Mouse (Mus musculus) heart, postnatal 10 days (tissue): ENCODE measurements around the gene Cyp2w1. TPM values are rescaled to one million over a fixed set of nuclear protein-coding genes. Genes with fewer than 3 reads are reported as not detected.

Experiments
- DNase-seq, 2 experiments: peaks; one replicate each; pipeline ENCODE4 v3.0.0; 2021
- intact Hi-C: fragments of 180-260 bp; cut with DNase I; formaldehyde crosslinking; loops from one replicate; pipeline ENCODE4 v1.15.1; 2025
- total RNA-seq, 2 experiments: library from RNA; stranded (reverse); gene quantifications; 2 replicates each; pipeline ENCODE4 v1.2.3; 2021

Gene Cyp2w1
- not detected for total RNA-seq

DNA sequence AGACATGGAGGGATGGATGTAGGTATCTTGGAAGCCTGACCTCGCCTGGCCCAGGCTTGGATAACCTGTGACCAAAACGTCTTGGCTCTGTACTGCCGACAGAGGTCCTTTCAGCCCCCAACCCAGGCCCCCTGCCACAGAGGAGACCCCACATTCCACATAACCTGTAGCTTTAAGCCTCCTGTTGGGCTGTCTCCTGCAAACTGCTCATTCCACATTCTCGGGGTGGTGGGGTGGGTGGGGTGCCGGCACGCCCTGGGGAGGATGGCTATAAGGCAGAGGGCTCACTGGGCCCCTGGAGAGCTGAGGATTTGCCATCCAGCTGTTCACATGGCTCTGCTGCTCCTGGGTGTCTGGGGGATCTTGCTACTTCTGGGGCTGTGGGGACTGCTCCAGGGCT is at the start of gene Cyp2w1:
Cyp2w1 (plus strand) TSS at position 301 of the 400 bp plus-strand sequence.
- DNase-seq, result no peak
- intact Hi-C loops, result loop anchor here (10.0 kb wide), 1 partner anchor 312 kb away; no protein-coding TSS in a partner anchor

GRCm38 (mm10) chr5:139303646-139304061 is 48.8 kb upstream of the Cyp2w1 start:
- intact Hi-C loops, result no loop called here
- DNase-seq, result no peak

- intact Hi-C loops, result no loop called here
- no peak for DNase-seq
These were observed 42.5 kb upstream of the Cyp2w1 start for GRCm38 (mm10) chr5:139309946-139310345.

DNA sequence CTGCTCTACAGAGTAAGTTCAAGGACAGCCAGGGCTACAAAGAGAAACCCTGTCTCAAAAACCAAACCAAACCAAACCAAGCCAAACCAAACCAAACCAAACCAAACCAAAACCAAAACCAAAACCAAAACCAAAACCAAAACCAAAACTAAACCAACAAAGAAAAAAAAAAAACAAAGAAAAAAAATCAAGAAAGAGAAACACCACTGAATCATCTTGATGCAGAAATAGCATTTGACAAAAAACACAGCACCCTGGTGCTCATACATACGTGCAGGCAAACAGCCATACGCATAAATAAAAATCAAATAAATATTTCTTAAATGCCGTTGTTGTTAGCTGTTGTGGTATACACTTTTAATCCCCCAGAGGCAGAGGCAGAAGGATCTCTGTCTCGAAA is 41.9 kb upstream of the Cyp2w1 start:
- no peak for DNase-seq
- intact Hi-C loops, result no loop called here

- intact Hi-C loops, result no loop called here
- DNase-seq, result no peak
These were observed 40.6 kb upstream of the Cyp2w1 start for GRCm38 (mm10) chr5:139311822-139312221.

- intact Hi-C loops, result no loop called here
- no peak for DNase-seq
These were observed 38.9 kb upstream of the Cyp2w1 start for GRCm38 (mm10) chr5:139313536-139313935.

GRCm38 (mm10) chr5:139314941-139315642 is 37.3 kb upstream of the Cyp2w1 start:
- no peak for DNase-seq
- intact Hi-C loops, result no loop called here

DNA sequence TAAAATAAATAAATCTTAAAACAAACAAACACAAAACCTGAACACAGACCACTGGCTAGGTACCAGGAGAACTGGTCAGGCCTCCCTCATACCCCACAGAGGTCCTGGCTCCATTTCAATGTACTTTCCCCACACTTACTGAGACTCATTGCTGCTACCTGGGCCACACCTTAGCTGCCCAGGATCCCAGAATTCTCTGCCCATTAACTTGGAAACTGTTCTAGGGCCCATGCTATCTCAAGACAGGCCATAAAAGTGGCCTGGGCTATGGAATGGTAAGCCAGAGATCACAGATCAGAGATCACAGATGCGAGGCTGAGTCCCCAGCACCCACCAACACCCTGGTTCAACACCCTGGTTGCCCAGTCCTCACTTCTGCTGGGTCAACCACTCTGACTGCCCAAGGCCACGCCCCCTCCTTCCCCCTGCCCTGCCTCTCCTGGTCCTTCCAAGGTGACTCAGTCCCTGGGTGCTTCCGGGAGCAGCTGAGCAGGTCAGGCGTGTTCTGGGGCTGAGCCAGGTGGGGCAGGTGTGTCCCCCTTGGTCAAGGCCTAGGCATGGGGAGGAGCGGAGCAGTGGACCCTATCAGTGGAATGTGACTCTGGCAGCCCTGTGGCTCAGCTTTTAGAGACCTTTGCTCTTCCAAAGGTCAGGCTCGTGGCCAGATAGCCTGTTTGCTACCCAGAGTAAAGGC is 35.3 kb upstream of the Cyp2w1 start:
- intact Hi-C loops, result no loop called here
- no peak for DNase-seq

GRCm38 (mm10) chr5:139317751-139318504 is 34.5 kb upstream of the Cyp2w1 start:
- intact Hi-C loops, result no loop called here
- DNase-seq, result no peak

DNA sequence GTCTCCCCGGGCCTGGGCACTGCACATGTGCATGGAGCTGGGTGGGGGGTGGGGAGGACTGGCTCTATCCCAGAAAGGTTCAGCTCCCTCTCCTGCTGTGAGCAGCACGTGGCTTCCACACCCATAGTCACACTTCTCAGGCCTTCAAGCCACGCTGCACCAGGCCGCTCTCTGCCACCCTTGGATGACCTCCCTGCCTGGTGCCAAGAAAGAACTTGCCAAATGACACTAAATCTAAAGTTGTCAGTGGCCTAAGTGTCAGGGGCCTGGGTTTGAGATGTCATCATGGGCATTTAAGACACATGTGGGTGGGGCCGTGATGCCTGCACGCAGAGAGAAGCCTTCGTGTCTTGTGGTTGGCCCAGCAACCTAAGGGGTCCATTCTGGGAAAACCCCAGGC is 32.0 kb upstream of the Cyp2w1 start:
- intact Hi-C loops, result no loop called here

GRCm38 (mm10) chr5:139321331-139321730 is 31.1 kb upstream of the Cyp2w1 start:
- no peak for DNase-seq
- intact Hi-C loops, result no loop called here

More for the DNA sequence above, 32.0 kb upstream of the Cyp2w1 start:
- DNase-seq, result no peak

DNA sequence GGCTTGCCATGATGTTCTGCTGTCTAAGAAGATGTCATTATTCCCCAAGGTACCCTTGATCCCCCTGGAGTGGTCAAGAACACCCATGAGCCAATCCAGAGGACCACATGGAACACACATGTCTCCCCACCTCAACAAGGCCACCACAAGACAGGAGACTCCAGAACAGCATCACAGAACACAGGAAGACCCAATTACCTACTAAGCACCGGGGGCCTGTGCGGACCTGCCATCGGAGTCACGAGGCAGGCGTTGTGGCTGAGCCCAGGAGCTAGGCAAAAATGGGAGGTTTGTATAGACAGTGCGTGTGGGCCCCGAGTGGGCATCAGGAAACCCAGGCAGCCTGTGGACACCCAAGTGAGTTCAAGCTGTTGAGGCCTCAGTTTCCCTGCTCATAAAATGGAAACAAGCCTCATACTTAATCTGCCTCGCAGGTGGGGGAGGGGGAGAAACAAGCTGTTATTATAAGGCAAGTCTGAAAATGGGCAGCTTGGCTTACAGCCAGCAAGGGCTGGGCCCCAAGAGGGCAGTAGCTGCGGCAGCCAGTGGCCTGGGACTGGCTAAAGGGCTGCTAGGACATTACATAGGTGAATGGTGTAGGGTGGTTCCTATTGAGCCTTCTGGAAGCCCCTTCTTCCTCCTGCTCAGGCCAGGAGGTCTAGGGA is 29.0 kb upstream of the Cyp2w1 start:
- intact Hi-C loops, result no loop called here
- DNase-seq, result no peak

GRCm38 (mm10) chr5:139324045-139324491 is 28.3 kb upstream of the Cyp2w1 start:
- DNase-seq, result no peak
- intact Hi-C loops, result no loop called here

DNA sequence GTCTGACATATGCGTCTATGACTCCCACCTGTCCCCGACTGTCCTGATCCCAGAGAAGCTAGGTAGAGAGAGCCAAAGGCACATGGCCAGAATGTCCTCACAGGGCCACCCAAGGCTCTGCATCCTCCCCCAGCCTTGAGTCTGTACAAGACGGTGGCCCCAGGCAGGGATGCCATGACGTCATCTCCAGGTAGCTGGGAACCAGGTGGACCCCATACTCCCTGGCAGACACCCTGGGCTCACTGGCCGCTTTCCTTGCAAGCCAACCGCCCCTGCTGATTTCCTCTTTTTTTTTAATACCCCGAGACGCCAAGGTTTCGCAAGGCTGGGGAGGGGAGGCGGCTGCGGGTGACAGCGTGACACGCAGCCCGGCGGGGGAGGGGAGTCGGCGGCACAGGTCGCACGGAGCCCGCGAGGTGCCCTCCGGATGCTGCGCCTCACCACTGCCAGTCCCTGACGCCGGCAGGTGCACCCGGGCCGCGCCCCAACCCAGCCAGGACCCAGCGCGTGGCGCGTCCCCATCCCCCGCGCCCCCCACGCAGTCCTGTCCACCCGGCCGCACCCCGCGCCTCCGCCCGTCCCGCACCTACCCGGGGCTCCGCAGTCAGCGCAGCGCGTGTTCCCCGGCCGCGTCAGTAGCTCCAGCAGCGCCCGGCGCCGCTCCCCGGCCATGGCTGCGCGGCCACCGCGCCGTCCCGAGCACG is 27.6 kb upstream of the Cyp2w1 start:
- intact Hi-C loops, result no loop called here

GRCm38 (mm10) chr5:139325395-139325966 is 26.9 kb upstream of the Cyp2w1 start, which contains the start of gene Adap1:
Gene Adap1 (minus strand): TSS chr5:139325622.
- peak; percentile 54 to 61 for DNase-seq
- intact Hi-C loops, result no loop called here

More for the DNA sequence above, 27.6 kb upstream of the Cyp2w1 start:
- DNase-seq, result no peak

GRCm38 (mm10) chr5:139326111-139326696 is 26.2 kb upstream of the Cyp2w1 start:
- intact Hi-C loops, result loop anchor here (1.0 kb wide), 1 partner anchor 44 kb away; no protein-coding TSS in a partner anchor

DNA sequence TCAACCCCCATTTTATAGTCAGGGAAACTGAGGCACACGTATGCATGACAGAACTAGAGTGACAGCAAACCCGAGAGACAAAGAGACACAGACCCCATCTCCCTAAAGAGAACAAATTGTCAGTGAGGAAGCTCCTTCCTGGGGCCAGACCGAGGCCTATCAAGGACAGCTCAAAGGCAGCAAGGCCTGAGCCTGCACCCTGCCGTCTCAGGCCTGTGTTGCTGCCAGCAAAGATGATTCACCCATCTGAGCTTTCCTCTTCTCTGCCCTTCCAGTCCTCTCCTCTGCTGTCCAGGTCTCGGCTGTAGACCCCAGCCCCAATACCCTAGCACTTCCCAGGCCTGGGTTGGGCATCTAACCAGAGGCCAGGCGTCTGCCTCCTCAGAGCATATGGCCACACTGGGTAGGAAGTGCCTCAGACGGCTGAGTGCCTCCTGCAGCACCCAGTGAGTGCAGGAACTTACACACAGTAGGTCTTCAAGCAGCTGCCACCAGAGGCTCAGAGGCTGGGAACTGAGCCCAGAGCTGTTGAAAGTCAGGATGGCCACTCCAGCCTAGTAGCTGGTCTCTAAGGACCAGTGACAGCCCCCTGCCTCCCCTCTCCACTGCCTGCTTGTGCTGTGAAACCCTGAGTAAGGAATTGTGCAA is 25.3 kb upstream of the Cyp2w1 start:
- DNase-seq, result no peak

More at GRCm38 (mm10) chr5:139326111-139326696, 26.2 kb upstream of the Cyp2w1 start:
- no peak for DNase-seq

DNA sequence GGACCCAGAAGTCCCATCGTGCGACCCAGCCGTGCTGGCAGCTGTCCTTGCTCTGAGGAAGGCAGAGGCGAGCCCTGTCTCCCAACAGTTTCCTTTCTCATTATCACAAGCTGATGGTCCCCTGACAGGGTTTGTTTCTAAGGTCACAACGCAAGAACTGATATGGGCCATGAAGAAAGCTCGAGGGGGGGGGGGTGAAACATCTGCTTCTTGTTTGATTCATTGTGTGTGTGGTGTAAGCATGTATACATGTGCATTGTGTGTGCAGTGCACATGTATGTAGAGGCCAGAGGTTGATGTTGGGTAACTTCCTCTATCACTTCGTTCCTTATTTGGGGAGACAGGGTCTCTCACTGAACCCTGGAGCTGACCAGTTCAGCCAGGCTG is 24.8 kb upstream of the Cyp2w1 start:
- no peak for DNase-seq
- intact Hi-C loops, result no loop called here

More for the DNA sequence above, 25.3 kb upstream of the Cyp2w1 start:
- intact Hi-C loops, result loop anchor here (1.0 kb wide), 1 partner anchor 45 kb away; no protein-coding TSS in a partner anchor

DNA sequence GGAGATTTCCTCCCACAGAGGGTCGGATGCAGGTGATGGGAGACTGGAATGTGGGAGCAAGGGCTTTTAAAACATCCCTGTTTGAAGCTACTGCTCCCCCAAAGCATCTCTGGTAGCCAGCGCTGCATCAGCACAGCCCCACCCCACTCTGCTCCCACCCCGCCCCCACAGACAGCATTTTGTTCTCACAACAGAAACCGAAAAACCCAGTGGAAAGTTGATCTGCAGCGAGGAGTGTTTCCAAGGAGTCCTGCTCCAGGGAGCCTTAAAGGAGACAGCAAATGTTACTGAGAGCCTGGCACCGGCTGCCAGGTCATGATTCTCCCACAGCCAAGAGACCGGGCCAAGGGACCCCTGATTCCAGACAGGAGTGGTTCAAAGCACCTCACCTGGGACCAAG is 21.7 kb upstream of the Cyp2w1 start:
- DNase-seq, result no peak
- intact Hi-C loops, result loop anchor here (5.0 kb wide), 1 partner anchor 177 kb away; no protein-coding TSS in a partner anchor
